Mouse (Mus musculus) forebrain, embryonic 15.5 days (tissue): ENCODE measurements around the gene Wwc2. TPM values are rescaled to one million over a fixed set of nuclear protein-coding genes. Genes with fewer than 3 reads are reported as not detected.
A peak's percentile ranks its signal among the peaks of the same experiment; 100 is the strongest.

ENCODE experiments used
- ATAC-seq: fragments of 200-750 bp; cut with Nextera tagmentation; replicated peaks from 2 replicates; pipeline ENCODE4 v1.8.0; 2017; ENCODE audit warnings: mild to moderate bottlenecking, moderate TSS enrichment, moderate library complexity
- H3K27ac ChIP-seq: fragments of 300-500 bp; sonication (generic); replicated peaks from 2 replicates; pipeline ENCODE4 v1.5.1; 2015; ENCODE audit warnings: mild to moderate bottlenecking, inconsistent platforms
- H3K27me3 ChIP-seq: fragments of 300-500 bp; sonication (generic); 2 replicates; pipeline ENCODE4 v1.6.1; 2015; ENCODE audit warnings: inconsistent platforms
- H3K36me3 ChIP-seq: fragments of 300-500 bp; sonication (generic); 2 replicates; pipeline ENCODE4 v1.6.1; 2015; ENCODE audit warnings: mild to moderate bottlenecking, inconsistent platforms
- H3K4me1 ChIP-seq: fragments of 300-500 bp; sonication (generic); 2 replicates; pipeline ENCODE4 v1.6.1; 2015; ENCODE audit warnings: inconsistent platforms
- H3K4me2 ChIP-seq: fragments of 300-500 bp; sonication (generic); replicated peaks from 2 replicates; pipeline ENCODE4 v1.6.1; 2015; ENCODE audit warnings: mild to moderate bottlenecking, inconsistent platforms
- H3K4me3 ChIP-seq: fragments of 300-500 bp; sonication (generic); 2 replicates; pipeline ENCODE4 v1.5.1; 2015; ENCODE audit warnings: mild to moderate bottlenecking, inconsistent platforms
- H3K9ac ChIP-seq: fragments of 300-500 bp; sonication (generic); replicated peaks from 2 replicates; pipeline ENCODE4 v1.6.1; 2015; ENCODE audit warnings: mild to moderate bottlenecking, inconsistent platforms
- H3K9me3 ChIP-seq: fragments of 300-500 bp; sonication (generic); 2 replicates; pipeline ENCODE4 v1.6.1; 2016; ENCODE audit warnings: inconsistent platforms
- WGBS: fragments of 180-500 bp; shearing (Covaris S2); methylation state at CpG from one replicate; pipeline ENCODE4 v1.1.7; 2015; ENCODE audit warnings: mixed read lengths; 5-methylcytosine and 5-hydroxymethylcytosine counted together
- polyA plus RNA-seq: library from polyadenylated mRNA; unstranded; fragments of >200 nt; fragmentation: Nextera tagmentation; extraction: Ambion mirVana; gene quantifications from 2 replicates; pipeline ENCODE4 v1.2.1, GENCODE M21; 2015

Wwc2 gene
- polyA plus RNA-seq, 1 experiment from 2014 or later, result 4.1 TPM

DNA sequence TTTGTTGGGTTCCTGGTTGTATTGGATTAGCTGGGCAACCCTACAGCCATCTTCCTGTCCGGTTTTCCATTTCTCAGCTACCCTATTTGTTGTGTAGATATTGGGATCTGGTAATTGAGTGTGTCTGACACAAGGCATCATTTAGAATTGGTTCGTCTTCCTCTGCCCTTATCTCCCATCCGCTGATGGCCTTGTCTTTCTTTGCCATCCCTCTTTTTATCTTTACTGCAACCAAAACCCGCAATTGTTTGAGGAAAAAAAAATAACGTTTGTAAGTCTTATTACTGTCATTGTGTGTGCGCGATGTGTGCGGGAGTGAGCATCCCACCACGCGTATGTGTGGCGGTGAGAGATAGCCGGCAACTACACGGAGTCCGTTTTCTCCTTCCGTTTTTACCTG, 18.7 kb upstream of the Wwc2 start:
- no peaks in the 10 kb centered on the region for H3K36me3 ChIP-seq
- no peak overlapping the region for H3K9ac ChIP-seq
- no peak for ATAC-seq
- no peak overlapping the region for H3K4me3 ChIP-seq
- no peak overlapping the region for H3K27ac ChIP-seq
- H3K4me1 ChIP-seq, result no peaks in the 10 kb centered on the region
- no peak overlapping the region for H3K4me2 ChIP-seq
- no peaks in the 10 kb centered on the region for H3K9me3 ChIP-seq
- WGBS, result 91% methylated on average over 15 of the region's 15 CpGs
- no peaks in the 10 kb centered on the region for H3K27me3 ChIP-seq

- no peak for ATAC-seq
- H3K4me2 ChIP-seq, result no peak overlapping the region
- H3K27ac ChIP-seq, result no peak overlapping the region
- WGBS, result 82% methylated on average over 8 of the region's 8 CpGs
- H3K27me3 ChIP-seq, result no peaks in the 10 kb centered on the region
- H3K4me3 ChIP-seq, result no peak overlapping the region
- no peaks in the 10 kb centered on the region for H3K4me1 ChIP-seq
- H3K9ac ChIP-seq, result no peak overlapping the region
- H3K36me3 ChIP-seq, result no peaks in the 10 kb centered on the region
- no peaks in the 10 kb centered on the region for H3K9me3 ChIP-seq
Measured at GRCm38 (mm10) chr8:48008936-48009335, 18.2 kb upstream of the Wwc2 start.

DNA sequence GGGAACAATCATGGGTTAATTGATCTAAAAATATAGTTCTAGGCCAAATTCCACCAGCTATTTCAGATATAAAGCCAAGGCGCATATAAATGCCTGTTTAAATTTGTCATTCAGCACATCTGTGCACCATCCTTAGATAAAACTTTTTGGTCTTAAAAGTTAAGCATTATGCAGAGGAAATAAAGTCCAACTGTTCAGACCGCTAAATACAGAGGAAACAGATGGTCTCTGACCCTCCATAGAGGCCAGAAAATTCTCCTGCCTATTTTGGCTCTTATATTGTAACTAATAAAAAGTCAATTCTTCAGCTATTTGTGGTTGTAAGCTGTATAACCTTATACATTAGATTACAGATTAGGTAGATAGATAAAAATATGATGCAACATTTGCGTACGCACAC, 16.1 kb upstream of the Wwc2 start:
- no peak for ATAC-seq
- no peak overlapping the region for H3K4me2 ChIP-seq
- H3K4me1 ChIP-seq, result no peaks in the 10 kb centered on the region
- no peaks in the 10 kb centered on the region for H3K36me3 ChIP-seq
- H3K9ac ChIP-seq, result no peak overlapping the region
- H3K27me3 ChIP-seq, result no peaks in the 10 kb centered on the region
- H3K9me3 ChIP-seq, result no peaks in the 10 kb centered on the region
- no peak overlapping the region for H3K27ac ChIP-seq
- WGBS, result 93% methylated on average over 4 of the region's 4 CpGs
- no peak overlapping the region for H3K4me3 ChIP-seq

GRCm38 (mm10) chr8:48002551-48002950, 11.8 kb upstream of the Wwc2 start:
- no peak for ATAC-seq
- H3K4me1 ChIP-seq, result no peaks in the 10 kb centered on the region
- H3K9ac ChIP-seq, result no peak overlapping the region
- H3K27me3 ChIP-seq, result no peaks in the 10 kb centered on the region
- 90% methylated on average over 8 of the region's 8 CpGs for WGBS
- no peak overlapping the region for H3K27ac ChIP-seq
- no peaks in the 10 kb centered on the region for H3K9me3 ChIP-seq
- H3K4me2 ChIP-seq, result no peak overlapping the region
- H3K4me3 ChIP-seq, result no peak overlapping the region
- no peaks in the 10 kb centered on the region for H3K36me3 ChIP-seq

- no peaks in the 10 kb centered on the region for H3K9me3 ChIP-seq
- ATAC-seq, result no peak
- H3K27ac ChIP-seq, result no peak overlapping the region
- H3K4me2 ChIP-seq, result no peak overlapping the region
- no peak overlapping the region for H3K9ac ChIP-seq
- H3K36me3 ChIP-seq, result no peaks in the 10 kb centered on the region
- H3K4me3 ChIP-seq, result no peak overlapping the region
- no peaks in the 10 kb centered on the region for H3K27me3 ChIP-seq
- no peaks in the 10 kb centered on the region for H3K4me1 ChIP-seq
- 99% methylated on average over 6 of the region's 6 CpGs for WGBS
Measured at GRCm38 (mm10) chr8:48001395-48001794, 10.7 kb upstream of the Wwc2 start.

- no peaks in the 10 kb centered on the region for H3K36me3 ChIP-seq
- peaks cover under 1% of the 10 kb centered on the region; the same call in 1 of the 2 replicates for H3K4me1 ChIP-seq
- H3K4me2 ChIP-seq, result no peak overlapping the region
- H3K27ac ChIP-seq, result no peak overlapping the region
- H3K4me3 ChIP-seq, result no peak overlapping the region
- no peaks in the 10 kb centered on the region for H3K27me3 ChIP-seq
- H3K9me3 ChIP-seq, result no peaks in the 10 kb centered on the region
- ATAC-seq, result no peak
- WGBS, result 37% methylated on average over 1 of the region's 1 CpGs
- no peak overlapping the region for H3K9ac ChIP-seq
Measured at GRCm38 (mm10) chr8:47996712-47997111, 6.0 kb upstream of the Wwc2 start.

- no peak for ATAC-seq
- Histone ChIP-seq H3K36me3 (no peaks in the 10 kb centered on the region), H3K27me3 (no peaks in the 10 kb centered on the region), H3K27ac (no peak overlapping the region), H3K9me3 (no peaks in the 10 kb centered on the region), H3K9ac (no peak overlapping the region), H3K4me3 (no peak overlapping the region), H3K4me1 (peaks cover 7% of the 10 kb centered on the region), H3K4me2 (no peak overlapping the region)
- WGBS, result 92% methylated on average over 3 of the region's 3 CpGs
Measured at GRCm38 (mm10) chr8:47996126-47996525, 5.4 kb upstream of the Wwc2 start.

- no peaks in the 10 kb centered on the region for H3K27me3 ChIP-seq
- H3K4me1 ChIP-seq, result peaks cover 9% of the 10 kb centered on the region
- no peak overlapping the region for H3K4me2 ChIP-seq
- no peak overlapping the region for H3K27ac ChIP-seq
- no peaks in the 10 kb centered on the region for H3K36me3 ChIP-seq
- no peak for ATAC-seq
- 81% methylated on average over 6 of the region's 6 CpGs for WGBS
- no peaks in the 10 kb centered on the region for H3K9me3 ChIP-seq
- no peak overlapping the region for H3K9ac ChIP-seq
- H3K4me3 ChIP-seq, result no peak overlapping the region
Measured at GRCm38 (mm10) chr8:47995391-47995790, 4.7 kb upstream of the Wwc2 start.

GRCm38 (mm10) chr8:47994618-47995274, 4.0 kb upstream of the Wwc2 start:
- ATAC-seq, result no peak
- Histone ChIP-seq H3K36me3 (no peaks in the 10 kb centered on the region), H3K27ac (no peak overlapping the region), H3K9me3 (no peaks in the 10 kb centered on the region), H3K9ac (no peak overlapping the region), H3K27me3 (no peaks in the 10 kb centered on the region), H3K4me1 (peaks cover 11% of the 10 kb centered on the region), H3K4me2 (peak overlapping the region; percentile 17; the same call in 1 of the 2 replicates), H3K4me3 (no peak overlapping the region)
- WGBS, result 66% methylated on average over 25 of the region's 25 CpGs

GRCm38 (mm10) chr8:47990386-47990772, 345 bp downstream of the Wwc2 start:
- ATAC-seq, result peak; percentile 95
- WGBS, result under 1% methylated on average over 41 of the region's 45 CpGs
- no peaks in the 10 kb centered on the region for H3K9me3 ChIP-seq
- peak overlapping the region; percentile 75 for H3K9ac ChIP-seq
- no peaks in the 10 kb centered on the region for H3K27me3 ChIP-seq
- H3K36me3 ChIP-seq, result no peaks in the 10 kb centered on the region
- peak overlapping the region; percentile 79 for H3K4me3 ChIP-seq
- peak overlapping the region; percentile 94 for H3K4me2 ChIP-seq
- H3K27ac ChIP-seq, result peak overlapping the region; percentile 71
- H3K4me1 ChIP-seq, result peaks cover 23% of the 10 kb centered on the region

DNA sequence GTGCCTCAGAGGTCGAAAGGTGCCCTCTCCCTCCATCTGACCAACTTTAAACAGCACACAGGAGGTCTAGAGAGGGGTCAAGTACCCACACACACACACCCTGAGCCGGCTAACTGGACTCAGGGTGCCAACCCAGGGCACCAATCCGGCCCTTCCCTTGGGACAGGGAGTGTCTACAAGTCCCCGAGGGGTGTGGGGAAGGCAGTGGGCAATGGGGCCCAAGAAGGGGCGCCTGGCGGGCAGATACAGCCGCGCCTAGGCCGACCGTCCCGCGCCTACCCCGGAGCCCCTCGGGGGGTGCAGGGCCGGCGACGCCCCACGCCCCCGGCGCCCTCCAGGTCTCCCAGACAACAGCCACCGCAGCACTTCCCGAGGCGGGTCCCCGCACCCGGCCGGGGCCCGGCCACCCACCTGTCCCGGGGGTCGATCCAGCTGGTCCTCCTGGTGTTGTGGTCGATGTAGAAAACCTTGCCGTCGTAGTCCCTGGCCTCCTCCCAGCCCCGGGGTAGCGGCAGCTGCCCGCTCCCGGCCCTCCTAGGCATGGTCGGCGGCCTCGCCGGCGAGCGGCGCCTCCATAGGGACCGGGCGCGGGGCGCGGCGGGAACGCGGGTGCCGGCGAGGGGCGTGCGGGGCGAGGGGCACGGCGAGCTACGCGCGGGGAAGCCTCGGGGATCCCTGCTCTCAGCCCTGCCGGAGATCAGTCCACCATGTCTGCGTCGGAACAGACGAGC, 904 bp downstream of the Wwc2 start:
- Histone ChIP-seq H3K27me3 (no peaks in the 10 kb centered on the region), H3K4me1 (peaks cover 28% of the 10 kb centered on the region), H3K4me3 (peak overlapping the region; percentile 79), H3K27ac (peak overlapping the region; percentile 71), H3K4me2 (peak overlapping the region; percentile 94), H3K9me3 (no peaks in the 10 kb centered on the region), H3K36me3 (no peaks in the 10 kb centered on the region), H3K9ac (peak overlapping the region; percentile 75)
- ATAC-seq, result peak; percentile 79
- WGBS, result under 1% methylated on average over 65 of the region's 66 CpGs

GRCm38 (mm10) chr8:47989211-47989610, 1.5 kb downstream of the Wwc2 start:
- H3K9me3 ChIP-seq, result no peaks in the 10 kb centered on the region
- H3K27me3 ChIP-seq, result no peaks in the 10 kb centered on the region
- no peak for ATAC-seq
- no peak overlapping the region for H3K27ac ChIP-seq
- WGBS, result 21% methylated on average over 8 of the region's 8 CpGs
- H3K9ac ChIP-seq, result peak overlapping the region; percentile 75; the same call in 1 of the 2 replicates
- no peaks in the 10 kb centered on the region for H3K36me3 ChIP-seq
- H3K4me3 ChIP-seq, result peak overlapping the region; percentile 79
- peaks cover 28% of the 10 kb centered on the region for H3K4me1 ChIP-seq
- H3K4me2 ChIP-seq, result peak overlapping the region; percentile 94
